Mouse (Mus musculus) ES-E14 (cell line): ENCODE results near the gene Dgkb. TPM values are rescaled to one million over a fixed set of nuclear protein-coding genes. Genes with fewer than 3 reads are reported as not detected.

Experiments used
- DNase-seq: peaks from one replicate; pipeline ENCODE4 v3.0.0-alpha.2; 2013; ENCODE audit warnings: low read depth, low spot score
- H3K27ac ChIP-seq: 2 replicates; pipeline ENCODE4 v1.5.1; 2012; ENCODE audit warnings: low read depth, mild to moderate bottlenecking, low read length, moderate library complexity, mixed read lengths; ENCODE audit not compliant: poor library complexity, insufficient read depth, severe bottlenecking
- H3K36me3 ChIP-seq: 2 replicates; pipeline ENCODE4 v1.6.1; 2012; ENCODE audit warnings: mild to moderate bottlenecking, low read length, moderate library complexity, mixed read lengths; ENCODE audit not compliant: control insufficient read depth, poor library complexity, insufficient read depth, severe bottlenecking
- H3K4me1 ChIP-seq, 2 experiments: fragments of 150-350 bp in 1 of 2; sonication (generic) in 1 of 2; 2 replicates each; pipeline ENCODE4 v1.6.1; 2012; ENCODE audit warnings: low read length in 2 of 2, mild to moderate bottlenecking in 1 of 2, mixed read lengths in 1 of 2; ENCODE audit not compliant: control insufficient read depth in 2 of 2, insufficient read depth in 2 of 2, poor library complexity in 1 of 2
- H3K4me3 ChIP-seq, 2 experiments: fragments of 150-350 bp in 1 of 2; sonication (generic) in 1 of 2; 2 replicates each; pipeline ENCODE4 v1.5.1; 2012; ENCODE audit warnings: low read length in 2 of 2, low read depth in 1 of 2, mild to moderate bottlenecking in 1 of 2, mixed read lengths in 1 of 2; ENCODE audit not compliant: insufficient read depth in 1 of 2, poor library complexity in 1 of 2, severe bottlenecking in 1 of 2
- H3K9ac ChIP-seq: 2 replicates; pipeline ENCODE4 v1.6.1; 2012; ENCODE audit warnings: low read depth, mild to moderate bottlenecking, low read length, mixed read lengths; ENCODE audit not compliant: poor library complexity, insufficient read depth, severe bottlenecking
- H3K9me3 ChIP-seq: fragments of 150-350 bp; sonication (generic); 2 replicates; pipeline ENCODE4 v1.6.1; 2012; ENCODE audit warnings: low read depth, mild to moderate bottlenecking, low read length; ENCODE audit not compliant: control insufficient read depth, insufficient read depth
- CHD2 ChIP-seq: IDR thresholded peaks from 2 replicates; pipeline ENCODE4 v1.6.1; 2014; ENCODE audit warnings: mild to moderate bottlenecking, low read depth, low read length, inconsistent platforms
- HCFC1 ChIP-seq: IDR thresholded peaks from 2 replicates; pipeline ENCODE4 v1.6.1; 2012; ENCODE audit warnings: low read length, inconsistent platforms, borderline replicate concordance; ENCODE audit not compliant: insufficient read depth
- MAFK ChIP-seq: IDR thresholded peaks from 2 replicates; pipeline ENCODE4 v1.6.1; 2014; ENCODE audit warnings: mild to moderate bottlenecking, low read depth, low read length, inconsistent platforms; ENCODE audit not compliant: insufficient read depth
- ZC3H11A ChIP-seq: IDR thresholded peaks from 2 replicates; pipeline ENCODE4 v1.6.1; 2012; ENCODE audit warnings: low read depth, mild to moderate bottlenecking, inconsistent platforms, low read length, borderline replicate concordance
- ZNF384 ChIP-seq: IDR thresholded peaks from 2 replicates; pipeline ENCODE4 v1.6.1; 2012; ENCODE audit warnings: low read depth, low read length, inconsistent platforms
- in situ Hi-C, 2 experiments: fragments of 600-800 bp; cut with MboI; formaldehyde crosslinking; loops; one replicate each; pipeline ENCODE4 v1.15.1; 2025; ENCODE audit warnings: low sequenced_read_pairs in 2 of 2, inconsistent platforms in 1 of 2; ENCODE audit not compliant: unreplicated experiment in 2 of 2
- total RNA-seq: library from RNA; depleted of rRNA; stranded (reverse); fragments of 300-350 nt; gene quantifications from 2 replicates; pipeline ENCODE4 v1.2.3, GENCODE M21; 2012

Gene Dgkb
- total RNA-seq, 1 experiment = 0.36 TPM

GRCm38 (mm10) chr12:38361491-38361890 is 544.0 kb downstream of the Dgkb start:
- no peak for DNase-seq
- Histone ChIP-seq H3K27ac (no peak overlapping the region), H3K9me3 (no peaks in the 10 kb centered on the region), H3K4me3 (no peak overlapping the region), H3K4me1 (no peaks in the 10 kb centered on the region), H3K36me3 (no peaks in the 10 kb centered on the region), H3K9ac (no peak overlapping the region)
- TF ChIP-seq MAFK = no peak
- no peak for TF ChIP-seq ZC3H11A
- in situ Hi-C loops = no loop called here

- TF ChIP-seq CHD2 (no peak), ZNF384 (no peak), ZC3H11A (no peak), MAFK (no peak), HCFC1 (no peak)
- Histone ChIP-seq H3K4me1 (no peaks in the 10 kb centered on the region), H3K9me3 (no peaks in the 10 kb centered on the region), H3K4me3 (no peak overlapping the region), H3K9ac (no peak overlapping the region), H3K27ac (no peak overlapping the region), H3K36me3 (no peaks in the 10 kb centered on the region)
- no peak for DNase-seq
- in situ Hi-C loops = no loop called here
Observed at GRCm38 (mm10) chr12:38371597-38371996, 554.1 kb downstream of the Dgkb start.

GRCm38 (mm10) chr12:38374159-38374558 is 556.6 kb downstream of the Dgkb start:
- in situ Hi-C loops = no loop called here
- no peak for TF ChIP-seq CHD2
- TF ChIP-seq ZC3H11A = no peak
- no peak for TF ChIP-seq HCFC1
- no peak for TF ChIP-seq MAFK
- TF ChIP-seq ZNF384 = no peak

GRCm38 (mm10) chr12:38385942-38386341 is 568.4 kb downstream of the Dgkb start:
- Histone ChIP-seq H3K27ac (no peak overlapping the region), H3K9me3 (no peaks in the 10 kb centered on the region), H3K36me3 (no peaks in the 10 kb centered on the region), H3K9ac (no peak overlapping the region), H3K4me3 (no peak overlapping the region), H3K4me1 (no peaks in the 10 kb centered on the region)
- in situ Hi-C loops = no loop called here
- no peak for DNase-seq
- no peak for TF ChIP-seq ZNF384
- TF ChIP-seq CHD2 = no peak
- TF ChIP-seq ZC3H11A = no peak
- TF ChIP-seq HCFC1 = no peak
- TF ChIP-seq MAFK = no peak

More at GRCm38 (mm10) chr12:38374159-38374558, 556.6 kb downstream of the Dgkb start:
- Histone ChIP-seq H3K9ac (no peak overlapping the region), H3K36me3 (no peaks in the 10 kb centered on the region), H3K9me3 (no peaks in the 10 kb centered on the region), H3K27ac (no peak overlapping the region), H3K4me3 (no peak overlapping the region), H3K4me1 (no peaks in the 10 kb centered on the region)
- no peak for DNase-seq

- no peak overlapping the region for H3K9ac ChIP-seq
- H3K27ac ChIP-seq = no peak overlapping the region
- DNase-seq = no peak
- H3K36me3 ChIP-seq = no peaks in the 10 kb centered on the region
- in situ Hi-C loops = no loop called here
- TF ChIP-seq MAFK (no peak), HCFC1 (no peak), CHD2 (no peak), ZC3H11A (no peak), ZNF384 (no peak)
- H3K4me3 ChIP-seq = no peak overlapping the region
- H3K4me1 ChIP-seq = no peaks in the 10 kb centered on the region
- H3K9me3 ChIP-seq = no peaks in the 10 kb centered on the region
Observed at GRCm38 (mm10) chr12:38386991-38387390, 569.5 kb downstream of the Dgkb start.
